Mouse (Mus musculus): ENCODE results near the gene Bud23. TPM values are rescaled to one million over a fixed set of nuclear protein-coding genes. Genes with fewer than 3 reads are reported as not detected.

Gene Bud23
- polyA plus RNA-seq, 1 experiment = 71.1 TPM

DNA sequence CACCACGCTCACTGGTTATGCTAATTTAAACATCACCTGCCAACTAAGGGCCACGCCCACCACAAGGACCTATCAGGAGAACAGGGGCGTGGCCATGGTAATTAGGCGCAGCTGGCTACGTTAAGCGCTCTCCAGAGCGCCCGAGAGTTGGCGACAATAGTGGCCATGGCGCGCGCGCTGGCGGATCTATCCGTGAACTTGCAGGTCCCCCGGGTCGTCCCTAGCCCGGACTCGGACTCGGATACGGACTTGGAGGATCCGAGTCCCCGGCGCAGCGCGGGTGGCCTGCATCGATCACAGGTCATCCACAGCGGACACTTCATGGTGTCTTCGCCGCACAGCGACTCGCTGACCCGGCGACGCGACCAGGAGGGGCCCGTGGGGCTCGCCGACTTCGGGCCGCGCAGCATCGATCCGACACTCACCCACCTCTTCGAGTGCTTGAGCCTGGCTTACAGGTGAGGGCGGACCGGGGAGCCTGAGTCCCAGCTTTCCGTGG, 42.0 kb upstream of the Bud23 start:
- Histone ChIP-seq H3K9ac (ENCODE audit: low read depth, poor library complexity, severe bottlenecking) (peak overlapping the region; percentile 56), H3K27ac (ENCODE audit: insufficient read depth, low read length) (no peak overlapping the region), H3K4me3 (ENCODE audit: low read depth, low read length) (peak overlapping the region; percentile 73), H3K27me3 (ENCODE audit: control insufficient read depth, insufficient read depth, low read length, poor library complexity, severe bottlenecking) (no peaks in the 10 kb centered on the region), H3K36me3 (ENCODE audit: control insufficient read depth, insufficient read depth, low read length, poor library complexity, severe bottlenecking) (no peaks in the 10 kb centered on the region), H3K9me3 (replicated peaks; ENCODE audit: control insufficient read depth, insufficient read depth, low read length, poor library complexity, severe bottlenecking) (no peaks in the 10 kb centered on the region), H3K4me1 (ENCODE audit: control insufficient read depth, insufficient read depth, low read length) (no peaks in the 10 kb centered on the region)
- no peak for TF ChIP-seq EP300 (IDR thresholded peaks at IDR 0.05; ENCODE audit: insufficient read depth, low read depth, low read length)
- TF ChIP-seq CTCF (IDR thresholded peaks at IDR 0.05; ENCODE audit: low read depth, low read length) = no peak
- peak; percentile 78 for TF ChIP-seq POLR2A (IDR thresholded peaks at IDR 0.05; ENCODE audit: insufficient read depth, low read length)

DNA sequence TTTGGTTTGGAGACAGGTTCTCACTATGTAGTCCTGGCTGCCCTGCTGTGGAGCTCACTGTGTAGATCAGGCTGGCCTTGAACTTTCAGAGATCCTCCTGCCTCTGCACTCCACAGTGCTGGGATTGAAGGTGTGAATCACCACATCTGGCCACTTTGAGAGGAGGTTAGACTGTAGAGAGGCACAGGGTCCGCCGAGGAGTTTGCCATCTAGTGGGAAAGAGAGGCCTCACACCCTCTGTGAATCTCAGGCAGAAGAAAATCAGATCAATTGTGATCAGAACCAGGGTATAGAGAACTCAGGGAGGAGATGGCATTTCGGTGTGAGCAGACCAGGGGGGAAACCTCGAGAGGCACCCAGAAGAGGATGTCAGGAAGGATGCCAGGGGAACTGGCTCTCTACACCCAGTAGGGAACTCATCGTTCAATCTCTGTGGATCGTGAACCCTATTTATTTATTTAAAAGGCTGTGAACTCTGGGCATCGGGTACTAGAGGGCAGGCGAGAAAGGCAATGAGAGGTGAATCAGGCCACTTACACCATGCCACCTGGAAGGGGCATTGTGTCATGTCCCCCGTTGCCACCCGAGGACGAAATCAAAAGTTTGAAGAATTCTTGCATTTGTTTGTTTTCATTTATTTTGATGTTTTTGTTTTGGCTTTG, 39.4 kb upstream of the Bud23 start:
- Histone ChIP-seq H3K27ac (ENCODE audit: insufficient read depth, low read length) (no peak overlapping the region), H3K36me3 (ENCODE audit: control insufficient read depth, insufficient read depth, low read length, poor library complexity, severe bottlenecking) (no peaks in the 10 kb centered on the region), H3K27me3 (ENCODE audit: control insufficient read depth, insufficient read depth, low read length, poor library complexity, severe bottlenecking) (no peaks in the 10 kb centered on the region), H3K9me3 (replicated peaks; ENCODE audit: control insufficient read depth, insufficient read depth, low read length, poor library complexity, severe bottlenecking) (no peaks in the 10 kb centered on the region), H3K9ac (ENCODE audit: low read depth, poor library complexity, severe bottlenecking) (no peak overlapping the region), H3K4me3 (ENCODE audit: low read depth, low read length) (no peak overlapping the region), H3K4me1 (ENCODE audit: control insufficient read depth, insufficient read depth, low read length) (no peaks in the 10 kb centered on the region)
- TF ChIP-seq CTCF (IDR thresholded peaks at IDR 0.05; ENCODE audit: low read depth, low read length) = peak; percentile 73
- TF ChIP-seq EP300 (IDR thresholded peaks at IDR 0.05; ENCODE audit: insufficient read depth, low read depth, low read length) = no peak

DNA sequence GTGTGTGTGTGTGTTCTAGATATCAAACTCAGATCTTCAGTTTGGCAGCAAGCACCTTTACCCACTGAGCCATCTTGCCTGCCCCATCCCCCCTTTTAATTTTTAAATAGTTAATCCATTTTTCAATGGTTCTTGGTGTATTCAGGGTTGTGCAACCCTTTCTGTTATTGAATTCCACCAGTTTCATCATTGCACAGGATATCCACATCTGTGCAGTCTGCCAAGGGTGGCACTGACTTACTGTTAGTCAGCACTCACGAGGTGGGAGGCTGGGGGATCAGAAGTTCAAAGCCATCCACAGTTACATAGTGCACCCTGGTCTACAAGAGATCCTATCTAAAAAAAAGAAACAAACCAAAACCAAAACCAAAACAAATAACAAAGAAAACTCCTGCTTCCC, 36.2 kb upstream of the Bud23 start:
- TF ChIP-seq CTCF (IDR thresholded peaks at IDR 0.05; ENCODE audit: low read depth, low read length) = no peak
- no peak for TF ChIP-seq POLR2A (IDR thresholded peaks at IDR 0.05; ENCODE audit: insufficient read depth, low read length)
- TF ChIP-seq EP300 (IDR thresholded peaks at IDR 0.05; ENCODE audit: insufficient read depth, low read depth, low read length) = no peak
- no peaks in the 10 kb centered on the region for H3K36me3 ChIP-seq (ENCODE audit: control insufficient read depth, insufficient read depth, low read length, poor library complexity, severe bottlenecking)
- H3K27ac ChIP-seq (ENCODE audit: insufficient read depth, low read length) = no peak overlapping the region
- H3K4me3 ChIP-seq (ENCODE audit: low read depth, low read length) = no peak overlapping the region
- H3K9me3 ChIP-seq (replicated peaks; ENCODE audit: control insufficient read depth, insufficient read depth, low read length, poor library complexity, severe bottlenecking) = no peaks in the 10 kb centered on the region
- H3K4me1 ChIP-seq (ENCODE audit: control insufficient read depth, insufficient read depth, low read length) = no peaks in the 10 kb centered on the region
- H3K27me3 ChIP-seq (ENCODE audit: control insufficient read depth, insufficient read depth, low read length, poor library complexity, severe bottlenecking) = no peaks in the 10 kb centered on the region
- H3K9ac ChIP-seq (ENCODE audit: low read depth, poor library complexity, severe bottlenecking) = no peak overlapping the region

DNA sequence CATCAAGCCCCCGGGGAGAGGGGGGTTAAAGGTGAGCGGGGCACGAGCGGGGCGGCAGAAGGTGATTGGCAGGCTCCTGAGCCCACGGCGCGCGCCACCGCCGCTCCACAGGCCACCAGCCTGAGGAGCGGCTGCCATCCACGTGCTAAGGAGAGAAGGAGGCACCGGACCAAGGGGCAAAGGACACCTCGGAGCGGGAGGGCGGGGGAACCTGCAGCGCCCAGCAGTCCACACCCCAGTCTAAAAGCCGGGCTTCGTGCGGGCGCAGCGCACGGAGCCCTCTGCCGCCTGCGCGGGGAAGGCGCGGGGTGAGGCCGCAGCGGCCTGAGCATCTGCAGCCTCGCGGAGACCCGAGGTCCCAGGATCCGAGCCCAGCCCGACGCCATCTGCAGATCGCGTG, 24.9 kb upstream of the Bud23 start, which contains the start of gene Mlxipl:
TSS of gene Mlxipl (plus strand) at position 238 of the 400 bp plus-strand sequence.
- no peak for TF ChIP-seq POLR2A (IDR thresholded peaks at IDR 0.05; ENCODE audit: insufficient read depth, low read length)
- TF ChIP-seq CTCF (IDR thresholded peaks at IDR 0.05; ENCODE audit: low read depth, low read length) = no peak
- no peak for TF ChIP-seq EP300 (IDR thresholded peaks at IDR 0.05; ENCODE audit: insufficient read depth, low read depth, low read length)
- no peaks in the 10 kb centered on the region for H3K4me1 ChIP-seq (ENCODE audit: control insufficient read depth, insufficient read depth, low read length)
- no peaks in the 10 kb centered on the region for H3K9me3 ChIP-seq (replicated peaks; ENCODE audit: control insufficient read depth, insufficient read depth, low read length, poor library complexity, severe bottlenecking)
- H3K27me3 ChIP-seq (ENCODE audit: control insufficient read depth, insufficient read depth, low read length, poor library complexity, severe bottlenecking) = peaks cover 1% of the 10 kb centered on the region
- H3K36me3 ChIP-seq (ENCODE audit: control insufficient read depth, insufficient read depth, low read length, poor library complexity, severe bottlenecking) = no peaks in the 10 kb centered on the region
- peak within 1 kb of the TSS; percentile 32 for H3K9ac ChIP-seq (ENCODE audit: low read depth, poor library complexity, severe bottlenecking)
- H3K4me3 ChIP-seq (ENCODE audit: low read depth, low read length) = peak within 1 kb of the TSS; percentile 28
- no peak within 1 kb of the TSS for H3K27ac ChIP-seq (ENCODE audit: insufficient read depth, low read length)

DNA sequence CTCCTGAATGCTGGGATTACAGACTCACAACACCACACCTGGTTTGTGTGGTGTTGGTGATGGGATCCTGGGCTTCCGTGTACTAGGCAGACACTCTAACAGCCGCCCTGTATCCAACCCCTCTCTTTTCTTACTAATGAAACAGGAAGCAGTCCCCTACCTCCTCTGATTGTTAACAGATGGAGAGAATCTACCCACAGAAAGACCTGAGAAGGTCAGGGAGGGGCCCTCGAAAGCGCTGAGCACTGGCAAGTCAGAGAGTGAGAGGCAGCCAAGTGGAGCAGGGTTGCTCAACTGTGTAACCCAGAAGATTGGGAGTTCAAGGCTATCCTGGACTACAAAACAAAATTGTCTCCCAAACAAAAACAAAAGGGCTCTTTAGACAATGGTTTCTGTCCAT, 22.1 kb upstream of the Bud23 start:
- peaks cover 1% of the 10 kb centered on the region for H3K27me3 ChIP-seq (ENCODE audit: control insufficient read depth, insufficient read depth, low read length, poor library complexity, severe bottlenecking)
- TF ChIP-seq EP300 (IDR thresholded peaks at IDR 0.05; ENCODE audit: insufficient read depth, low read depth, low read length) (no peak), POLR2A (IDR thresholded peaks at IDR 0.05; ENCODE audit: insufficient read depth, low read length) (no peak), CTCF (IDR thresholded peaks at IDR 0.05; ENCODE audit: low read depth, low read length) (no peak)
- no peak overlapping the region for H3K27ac ChIP-seq (ENCODE audit: insufficient read depth, low read length)
- no peaks in the 10 kb centered on the region for H3K36me3 ChIP-seq (ENCODE audit: control insufficient read depth, insufficient read depth, low read length, poor library complexity, severe bottlenecking)
- H3K4me3 ChIP-seq (ENCODE audit: low read depth, low read length) = no peak overlapping the region
- H3K9me3 ChIP-seq (replicated peaks; ENCODE audit: control insufficient read depth, insufficient read depth, low read length, poor library complexity, severe bottlenecking) = no peaks in the 10 kb centered on the region
- H3K4me1 ChIP-seq (ENCODE audit: control insufficient read depth, insufficient read depth, low read length) = no peaks in the 10 kb centered on the region
- H3K9ac ChIP-seq (ENCODE audit: low read depth, poor library complexity, severe bottlenecking) = no peak overlapping the region

DNA sequence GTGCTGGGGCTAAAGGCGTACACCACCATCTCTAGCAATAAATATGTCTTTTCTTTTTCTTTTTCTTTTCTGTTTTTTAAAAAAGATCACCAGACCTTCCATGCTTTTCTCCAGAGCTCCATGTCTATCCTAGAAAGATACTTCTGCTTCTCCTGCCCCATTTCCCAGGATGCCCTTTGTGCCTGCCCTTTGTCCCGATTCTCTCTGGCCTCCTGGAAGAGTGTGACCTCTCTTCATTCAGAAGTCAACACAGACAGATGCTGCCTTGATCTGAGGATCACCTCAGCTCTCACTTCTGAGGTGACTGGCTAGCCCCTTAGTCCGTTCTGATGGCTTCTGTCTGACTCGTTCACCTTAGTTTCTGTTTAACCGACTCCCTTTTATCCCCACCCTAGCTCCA, 15.8 kb upstream of the Bud23 start:
- H3K9ac ChIP-seq (ENCODE audit: low read depth, poor library complexity, severe bottlenecking) = no peak overlapping the region
- TF ChIP-seq EP300 (IDR thresholded peaks at IDR 0.05; ENCODE audit: insufficient read depth, low read depth, low read length) = no peak
- no peak for TF ChIP-seq POLR2A (IDR thresholded peaks at IDR 0.05; ENCODE audit: insufficient read depth, low read length)
- TF ChIP-seq CTCF (IDR thresholded peaks at IDR 0.05; ENCODE audit: low read depth, low read length) = no peak
- no peak overlapping the region for H3K4me3 ChIP-seq (ENCODE audit: low read depth, low read length)
- no peak overlapping the region for H3K27ac ChIP-seq (ENCODE audit: insufficient read depth, low read length)
- H3K4me1 ChIP-seq (ENCODE audit: control insufficient read depth, insufficient read depth, low read length) = peaks cover 5% of the 10 kb centered on the region
- H3K36me3 ChIP-seq (ENCODE audit: control insufficient read depth, insufficient read depth, low read length, poor library complexity, severe bottlenecking) = no peaks in the 10 kb centered on the region
- H3K27me3 ChIP-seq (ENCODE audit: control insufficient read depth, insufficient read depth, low read length, poor library complexity, severe bottlenecking) = no peaks in the 10 kb centered on the region
- no peaks in the 10 kb centered on the region for H3K9me3 ChIP-seq (replicated peaks; ENCODE audit: control insufficient read depth, insufficient read depth, low read length, poor library complexity, severe bottlenecking)
